Mouse (Mus musculus): ENCODE data around the gene Aknad1.

The Aknad1 gene

GRCm38 (mm10) chr3:108739045-108739708 is at the start of gene Aknad1:
Gene Aknad1, plus strand, starts transcription at chr3:108739658.
- DNase-seq (ENCODE audit: low spot score in 2 of 2), result no peak

- no peak for DNase-seq (ENCODE audit: low spot score in 2 of 2)
Measured at GRCm38 (mm10) chr3:108689979-108690378, 49.5 kb upstream of the Aknad1 start.

GRCm38 (mm10) chr3:108694321-108694720 is 45.1 kb upstream of the Aknad1 start:
- DNase-seq (ENCODE audit: low spot score in 2 of 2), result no peak

- DNase-seq (ENCODE audit: low spot score in 2 of 2), result no peak
Measured at GRCm38 (mm10) chr3:108698662-108699061, 40.8 kb upstream of the Aknad1 start.

GRCm38 (mm10) chr3:108699786-108700185 is 39.7 kb upstream of the Aknad1 start:
- DNase-seq (ENCODE audit: low spot score in 2 of 2), result no peak

- DNase-seq (ENCODE audit: low spot score in 2 of 2), result no peak
Measured at GRCm38 (mm10) chr3:108701256-108701655, 38.2 kb upstream of the Aknad1 start.

GRCm38 (mm10) chr3:108702789-108703188 is 36.7 kb upstream of the Aknad1 start:
- DNase-seq (ENCODE audit: low spot score in 2 of 2), result no peak

- DNase-seq (ENCODE audit: low spot score in 2 of 2), result no peak
Measured at GRCm38 (mm10) chr3:108711296-108711695, 28.2 kb upstream of the Aknad1 start.

- no peak for DNase-seq (ENCODE audit: low spot score in 2 of 2)
Measured at GRCm38 (mm10) chr3:108713065-108713675, 26.3 kb upstream of the Aknad1 start.

GRCm38 (mm10) chr3:108714837-108715236 is 24.6 kb upstream of the Aknad1 start:
- DNase-seq (ENCODE audit: low spot score in 2 of 2), result no peak

GRCm38 (mm10) chr3:108717896-108718502 is 21.5 kb upstream of the Aknad1 start:
- DNase-seq (ENCODE audit: low spot score in 2 of 2), result peak in 1 of 2 experiments; percentile 16

- DNase-seq (ENCODE audit: low spot score in 2 of 2), result no peak
Measured at GRCm38 (mm10) chr3:108719357-108719756, 20.1 kb upstream of the Aknad1 start.

- DNase-seq (ENCODE audit: low spot score in 2 of 2), result no peak
Measured at GRCm38 (mm10) chr3:108719761-108720160, 19.7 kb upstream of the Aknad1 start.

- no peak for DNase-seq (ENCODE audit: low spot score in 2 of 2)
Measured at GRCm38 (mm10) chr3:108721076-108721991, 18.1 kb upstream of the Aknad1 start.

GRCm38 (mm10) chr3:108722036-108722872 is 17.2 kb upstream of the Aknad1 start, which contains the start of gene Gpsm2:
Gene Gpsm2, minus strand, starts transcription at chr3:108722309.
- DNase-seq (ENCODE audit: low spot score in 2 of 2), result peak; percentile 98

- no peak for DNase-seq (ENCODE audit: low spot score in 2 of 2)
Measured at GRCm38 (mm10) chr3:108726413-108726812, 13.0 kb upstream of the Aknad1 start.

- no peak for DNase-seq (ENCODE audit: low spot score in 2 of 2)
Measured at GRCm38 (mm10) chr3:108727344-108727743, 12.1 kb upstream of the Aknad1 start.

GRCm38 (mm10) chr3:108727776-108728175 is 11.7 kb upstream of the Aknad1 start:
- DNase-seq (ENCODE audit: low spot score in 2 of 2), result no peak

GRCm38 (mm10) chr3:108730316-108730715 is 9.1 kb upstream of the Aknad1 start:
- peak; percentile 58 to 73 for DNase-seq (ENCODE audit: low spot score in 2 of 2)

GRCm38 (mm10) chr3:108737761-108738160 is 1.7 kb upstream of the Aknad1 start:
- no peak for DNase-seq (ENCODE audit: low spot score in 2 of 2)

GRCm38 (mm10) chr3:108744060-108744459 is 4.6 kb downstream of the Aknad1 start:
- DNase-seq (ENCODE audit: low spot score in 2 of 2), result no peak
